In genomic region chr10:81106113-81106721, GRCm38 (mm10) we compare ENCODE assay signal across 8 mouse cellular contexts. TPM values are rescaled to one million over a fixed set of nuclear protein-coding genes. Genes with fewer than 3 reads are reported as not detected.
A peak's percentile ranks its signal among the peaks of the same experiment; 100 is the strongest.
DNase-seq lines count a peak whose midpoint lies in the region; ATAC-seq lines count a peak whose summit lies in the region.

No protein-coding gene starts in this region.

- intact Hi-C loops in gastrocnemius, postnatal 14 days (cut with DNase I; ENCODE audit: low total_unique reads), result no loop called here
- intact Hi-C loops in left cerebral cortex, postnatal 25 days (cut with DNase I), result no loop called here

- under 1% methylated on average over 35 of the region's 35 CpGs for WGBS in midbrain, embryonic 10.5 days

- no peaks in the 10 kb centered on the region for H3K27me3 ChIP-seq in midbrain, embryonic 10.5 days (ENCODE audit: low read depth, poor library complexity, severe bottlenecking)

- DNase-seq in adipocyte (ENCODE audit: low spot score), result peak; percentile 84
- DNase-seq in embryo, embryonic 10 days (ENCODE audit: low spot score), result peak; percentile 97
- DNase-seq in gastrocnemius, postnatal 14 days, result peak; percentile 88
- peak; percentile 76 to 83 for DNase-seq in left cerebral cortex, postnatal 25 days (ENCODE audit: low spot score in 2 of 2)
- peak; percentile 95 for DNase-seq in midbrain, embryonic 10.5 days (ENCODE audit: low spot score)
- peak; percentile 66 for DNase-seq in right cerebral cortex, postnatal 36 days (ENCODE audit: low spot score in 2 of 2)
- peak; percentile 94 for DNase-seq in yolk sac, embryonic 10.5 days (ENCODE audit: low spot score)

- H3K9me3 ChIP-seq in midbrain, embryonic 10.5 days (replicated peaks), result no peaks in the 10 kb centered on the region

- peak overlapping the region; percentile 92 for H3K4me3 ChIP-seq in midbrain, embryonic 10.5 days

- H3K27ac ChIP-seq in midbrain, embryonic 10.5 days (replicated peaks), result peak overlapping the region; percentile 99

- H3K36me3 ChIP-seq in midbrain, embryonic 10.5 days, result peaks cover 39% of the 10 kb centered on the region

- H3K4me1 ChIP-seq in midbrain, embryonic 10.5 days, result peaks cover 30% of the 10 kb centered on the region

- ATAC-seq in inflammation-experienced regulatory T-cells, adult 6 months, result peak; percentile 81

RNA-seq across cellular contexts. Expression of gene Map2k2, which starts 0.5 kb away (rescaled TPM):
- 100 to 1,000 TPM; 163 to 171 TPM for total RNA-seq in gastrocnemius, postnatal 14 days (2021)
- polyA plus RNA-seq in inflammation-experienced regulatory T-cells, adult 6 months (2017; shearing (Covaris generic)), result 10 to 100 TPM; 22.1 to 27.1 (median 23.3) TPM
- total RNA-seq in left cerebral cortex, postnatal 25 days (2021), result 100 to 1,000 TPM; 122 to 124 TPM
- 215 TPM in 2 replicates for polyA plus RNA-seq in midbrain, embryonic 10.5 days (2016; fragmentation: Nextera tagmentation; extraction: Ambion mirVana)

RNA-seq across cellular contexts. Expression of gene Creb3l3, which starts 7.5 kb away (rescaled TPM):
- total RNA-seq in gastrocnemius, postnatal 14 days (2021), result 1 to 10 TPM in 1 of 2 experiments, under 1 TPM in 1; 0.53 to 1.1 TPM
- polyA plus RNA-seq in inflammation-experienced regulatory T-cells, adult 6 months (2017; shearing (Covaris generic)), result not detected
- total RNA-seq in left cerebral cortex, postnatal 25 days (2021), result under 1 TPM; 0.25 to 0.60 TPM
- 0.35 and 0.60 TPM in 2 replicates for polyA plus RNA-seq in midbrain, embryonic 10.5 days (2016; fragmentation: Nextera tagmentation; extraction: Ambion mirVana)

RNA-seq across cellular contexts. Expression of gene Zbtb7a, which starts 28.8 kb away (rescaled TPM):
- total RNA-seq in gastrocnemius, postnatal 14 days (2021), result 10 to 100 TPM; 28.2 to 30.1 TPM
- 10 to 100 TPM in 1 of 3 experiments, 1 to 10 TPM in 2; 8.5 to 10.8 (median 9.3) TPM for polyA plus RNA-seq in inflammation-experienced regulatory T-cells, adult 6 months (2017; shearing (Covaris generic))
- total RNA-seq in left cerebral cortex, postnatal 25 days (2021), result 100 to 1,000 TPM; 114 TPM
- 7.8 and 9.8 TPM in 2 replicates for polyA plus RNA-seq in midbrain, embryonic 10.5 days (2016; fragmentation: Nextera tagmentation; extraction: Ambion mirVana)

RNA-seq across cellular contexts. Expression of gene Thop1, which starts 36.4 kb away (rescaled TPM):
- 10 to 100 TPM; 22.4 to 23.0 TPM for total RNA-seq in gastrocnemius, postnatal 14 days (2021)
- polyA plus RNA-seq in inflammation-experienced regulatory T-cells, adult 6 months (2017; shearing (Covaris generic)), result 1 to 10 TPM; 1.9 to 2.7 (median 2.5) TPM
- 10 to 100 TPM; 50.5 to 54.2 TPM for total RNA-seq in left cerebral cortex, postnatal 25 days (2021)
- 87.1 and 107 TPM in 2 replicates for polyA plus RNA-seq in midbrain, embryonic 10.5 days (2016; fragmentation: Nextera tagmentation; extraction: Ambion mirVana)

RNA-seq across cellular contexts. Expression of gene Sgta, which starts 46.2 kb away (rescaled TPM):
- 10 to 100 TPM; 78.6 to 79.9 TPM for total RNA-seq in gastrocnemius, postnatal 14 days (2021)
- polyA plus RNA-seq in inflammation-experienced regulatory T-cells, adult 6 months (2017; shearing (Covaris generic)), result 10 to 100 TPM; 66.4 to 86.5 (median 71.0) TPM
- 100 to 1,000 TPM; 159 to 169 TPM for total RNA-seq in left cerebral cortex, postnatal 25 days (2021)
- polyA plus RNA-seq in midbrain, embryonic 10.5 days (2016; fragmentation: Nextera tagmentation; extraction: Ambion mirVana), result 289 and 314 TPM in 2 replicates

Comparison
In these comparisons a context has a peak if more than half of its experiments do, and no peak if none do; other contexts are left out.
1. Peak in every context shown above with its lines: DNase-seq, ATAC-seq, H3K4me3 ChIP-seq and H3K27ac ChIP-seq.